Mouse (Mus musculus) heart, embryonic 15.5 days (tissue): ENCODE results near the gene Rgs14. TPM values are rescaled to one million over a fixed set of nuclear protein-coding genes. Genes with fewer than 3 reads are reported as not detected.

Experiments used
- ATAC-seq: fragments of 200-750 bp; cut with Nextera tagmentation; replicated peaks from 2 replicates; pipeline ENCODE4 v1.8.0; 2017; ENCODE audit warnings: low read depth, moderate TSS enrichment; ENCODE audit not compliant: insufficient number of reproducible peaks, insufficient read depth, low FRiP score
- H3K27ac ChIP-seq: fragments of 300-500 bp; sonication (generic); 2 replicates; pipeline ENCODE4 v1.5.1; 2015; ENCODE audit warnings: mild to moderate bottlenecking, inconsistent platforms
- H3K27me3 ChIP-seq: fragments of 300-500 bp; sonication (generic); 2 replicates; pipeline ENCODE4 v1.6.1; 2015; ENCODE audit warnings: inconsistent platforms
- H3K36me3 ChIP-seq: fragments of 300-500 bp; sonication (generic); 2 replicates; pipeline ENCODE4 v1.6.1; 2015; ENCODE audit warnings: mild to moderate bottlenecking, inconsistent platforms
- H3K4me1 ChIP-seq: fragments of 300-500 bp; sonication (generic); replicated peaks from 2 replicates; pipeline ENCODE4 v1.6.1; 2015; ENCODE audit warnings: inconsistent platforms
- H3K4me2 ChIP-seq: fragments of 300-500 bp; sonication (generic); 2 replicates; pipeline ENCODE4 v1.6.1; 2015; ENCODE audit warnings: inconsistent platforms, mild to moderate bottlenecking, moderate library complexity
- H3K4me3 ChIP-seq: fragments of 300-500 bp; sonication (generic); 2 replicates; pipeline ENCODE4 v1.5.1; 2015; ENCODE audit warnings: mild to moderate bottlenecking, inconsistent platforms
- H3K9ac ChIP-seq: fragments of 300-500 bp; sonication (generic); 2 replicates; pipeline ENCODE4 v1.6.1; 2015; ENCODE audit warnings: mild to moderate bottlenecking, inconsistent platforms
- H3K9me3 ChIP-seq: fragments of 300-500 bp; sonication (generic); replicated peaks from 2 replicates; pipeline ENCODE4 v1.6.1; 2016; ENCODE audit warnings: inconsistent platforms
- WGBS: fragments of 180-500 bp; shearing (Covaris S2); methylation state at CpG from one replicate; pipeline ENCODE4 v1.1.7; 2015; ENCODE audit warnings: mixed read lengths; 5-methylcytosine and 5-hydroxymethylcytosine counted together
- polyA plus RNA-seq: library from polyadenylated mRNA; unstranded; fragments of >200 nt; fragmentation: Nextera tagmentation; extraction: Ambion mirVana; gene quantifications from 2 replicates; pipeline ENCODE4 v1.2.1, GENCODE M21; 2015

The Rgs14 gene
- polyA plus RNA-seq, 1 experiment from 2014 or later, result 0.42 TPM

- Histone ChIP-seq H3K9ac (peak overlapping the region; percentile 12; the same call in 1 of the 2 replicates), H3K27ac (no peak overlapping the region), H3K27me3 (peaks cover 67% of the 10 kb centered on the region), H3K36me3 (no peaks in the 10 kb centered on the region), H3K4me2 (peak overlapping the region; percentile 50), H3K9me3 (no peaks in the 10 kb centered on the region), H3K4me1 (peaks cover 17% of the 10 kb centered on the region), H3K4me3 (peak overlapping the region; percentile 31)
- ATAC-seq, result peak; percentile 60
- WGBS, result 10% methylated on average over 35 of the region's 35 CpGs
These were observed 51.6 kb downstream of the Rgs14 start for GRCm38 (mm10) chr13:55420933-55421800.

- Histone ChIP-seq H3K4me1 (no peaks in the 10 kb centered on the region), H3K36me3 (no peaks in the 10 kb centered on the region), H3K27me3 (peaks cover 30% of the 10 kb centered on the region), H3K9ac (no peak within 1 kb of the TSS), H3K27ac (no peak within 1 kb of the TSS), H3K9me3 (no peaks in the 10 kb centered on the region), H3K4me3 (no peak within 1 kb of the TSS), H3K4me2 (no peak within 1 kb of the TSS)
- no peak for ATAC-seq
- 78% methylated on average over 10 of the region's 10 CpGs for WGBS
These were observed 57.1 kb downstream of the Rgs14 start, which contains the start of gene F12 for GRCm38 (mm10) chr13:55426613-55427012. F12 (minus strand) TSS chr13:55426793.

GRCm38 (mm10) chr13:55429226-55429888, 59.8 kb downstream of the Rgs14 start:
- 60% methylated on average over 12 of the region's 12 CpGs for WGBS
- no peak overlapping the region for H3K27ac ChIP-seq
- H3K4me3 ChIP-seq, result no peak overlapping the region
- no peak for ATAC-seq
- no peaks in the 10 kb centered on the region for H3K9me3 ChIP-seq
- H3K36me3 ChIP-seq, result no peaks in the 10 kb centered on the region
- H3K9ac ChIP-seq, result no peak overlapping the region
- H3K4me2 ChIP-seq, result no peak overlapping the region
- H3K27me3 ChIP-seq, result peaks cover 18% of the 10 kb centered on the region
- H3K4me1 ChIP-seq, result no peaks in the 10 kb centered on the region

- Histone ChIP-seq H3K36me3 (no peaks in the 10 kb centered on the region), H3K9me3 (no peaks in the 10 kb centered on the region), H3K9ac (no peak overlapping the region), H3K4me2 (no peak overlapping the region), H3K4me1 (no peaks in the 10 kb centered on the region), H3K27me3 (peaks cover 15% of the 10 kb centered on the region), H3K4me3 (no peak overlapping the region), H3K27ac (no peak overlapping the region)
- WGBS, result 74% methylated on average over 2 of the region's 2 CpGs
- no peak for ATAC-seq
These were observed 61.0 kb downstream of the Rgs14 start for GRCm38 (mm10) chr13:55430566-55430965.

GRCm38 (mm10) chr13:55431889-55432685, 62.6 kb downstream of the Rgs14 start:
- Histone ChIP-seq H3K27ac (no peak overlapping the region), H3K4me3 (no peak overlapping the region), H3K36me3 (no peaks in the 10 kb centered on the region), H3K4me2 (no peak overlapping the region), H3K9me3 (no peaks in the 10 kb centered on the region), H3K4me1 (no peaks in the 10 kb centered on the region), H3K27me3 (no peaks in the 10 kb centered on the region; the same call in 1 of the 2 replicates), H3K9ac (no peak overlapping the region)
- WGBS, result 58% methylated on average over 10 of the region's 10 CpGs
- ATAC-seq, result no peak

Other genes starting within 250 kb of the Rgs14 start
- gene Gm17617, start 236.2 kb upstream of the Rgs14 start, polyA plus RNA-seq, result not detected in 2 replicates
- 0.72 and 2.0 TPM in 2 replicates for gene Fgfr4, start 217.1 kb upstream of the Rgs14 start, polyA plus RNA-seq
- 41.5 and 42.5 TPM in 2 replicates for gene Nsd1, start 159.9 kb upstream of the Rgs14 start, polyA plus RNA-seq
- 285 and 333 TPM in 2 replicates for gene Prelid1, start 49.2 kb upstream of the Rgs14 start, polyA plus RNA-seq
- 63.9 and 74.2 TPM in 2 replicates for gene Rab24, start 47.8 kb upstream of the Rgs14 start, polyA plus RNA-seq
- gene Mxd3, start 39.9 kb upstream of the Rgs14 start, polyA plus RNA-seq, result 21.8 and 28.7 TPM in 2 replicates
- 71.6 and 88.3 TPM in 2 replicates for gene Lman2, start 6.9 kb upstream of the Rgs14 start, polyA plus RNA-seq
- not detected in 2 replicates for gene Slc34a1, start 28.5 kb downstream of the Rgs14 start, polyA plus RNA-seq
- not detected in 2 replicates for gene Pfn3, start 45.5 kb downstream of the Rgs14 start, polyA plus RNA-seq
- 0.10 and 1.2 TPM in 2 replicates for gene F12, start 57.1 kb downstream of the Rgs14 start, polyA plus RNA-seq
- 15.5 and 24.7 TPM in 2 replicates for gene Grk6, start 75.3 kb downstream of the Rgs14 start, polyA plus RNA-seq
- 0.18 and 0.30 TPM in 2 replicates for gene Prr7, start 94.5 kb downstream of the Rgs14 start, polyA plus RNA-seq
- gene Dbn1, start 118.4 kb downstream of the Rgs14 start, polyA plus RNA-seq, result 60.1 and 77.2 TPM in 2 replicates
- 221 and 251 TPM in 2 replicates for gene Pdlim7, start 143.9 kb downstream of the Rgs14 start, polyA plus RNA-seq
- gene Dok3, start 159.6 kb downstream of the Rgs14 start, polyA plus RNA-seq, result 1.3 and 3.0 TPM in 2 replicates
- 23.6 and 34.7 TPM in 2 replicates for gene Ddx41, start 166.9 kb downstream of the Rgs14 start, polyA plus RNA-seq
- gene Fam193b, start 201.4 kb downstream of the Rgs14 start, polyA plus RNA-seq, result 17.1 and 22.6 TPM in 2 replicates
- gene Tmed9, start 204.0 kb downstream of the Rgs14 start, polyA plus RNA-seq, result 103 TPM in 2 replicates
- gene B4galt7, start 230.2 kb downstream of the Rgs14 start, polyA plus RNA-seq, result 16.5 and 23.4 TPM in 2 replicates